Mouse (Mus musculus) MEL (cell line): ENCODE measurements at regions not wholly inside any gene's neighbourhood (a gene's known extent, or its start where the extent isn't known, plus 50 kb on each side); places are given as distances from the start of the nearest gene placed in this dataset.

Experiments
- DNase-seq: peaks from one replicate; pipeline ENCODE4 v3.0.0; 2011; ENCODE audit warnings: low read depth, low spot score
- H3K27ac ChIP-seq: 2 replicates; pipeline ENCODE4 v1.5.1; 2012; ENCODE audit warnings: low read depth, mild to moderate bottlenecking, control low read depth, low read length, moderate library complexity; ENCODE audit not compliant: control insufficient read depth
- H3K27me3 ChIP-seq, 2 experiments: fragments of 150-350 bp in 1 of 2; sonication (generic) in 1 of 2; 2 replicates each; pipeline ENCODE4 v1.6.1; 2012; ENCODE audit warnings: low read length in 2 of 2, mild to moderate bottlenecking in 2 of 2, improper control_type of control experiment in 1 of 2, moderate library complexity in 1 of 2; ENCODE audit not compliant: insufficient read depth in 2 of 2, control insufficient read depth in 1 of 2
- H3K36me3 ChIP-seq, 2 experiments: 2 replicates each; pipeline ENCODE4 v1.6.1; 2012 to 2014; ENCODE audit warnings: low read length in 2 of 2, improper control_type of control experiment in 1 of 2, inconsistent platforms in 1 of 2, mild to moderate bottlenecking in 1 of 2; ENCODE audit not compliant: insufficient read depth in 2 of 2, control insufficient read depth in 1 of 2
- H3K4me1 ChIP-seq, 2 experiments: fragments of 150-350 bp in 1 of 2; sonication (generic) in 1 of 2; 2 replicates each; pipeline ENCODE4 v1.6.1; 2012; ENCODE audit warnings: low read length in 2 of 2, improper control_type of control experiment in 1 of 2, mild to moderate bottlenecking in 1 of 2; ENCODE audit not compliant: insufficient read depth in 2 of 2, control insufficient read depth in 1 of 2
- H3K4me3 ChIP-seq, 2 experiments: fragments of 150-350 bp in 1 of 2; sonication (generic) in 1 of 2; 2 replicates each; pipeline ENCODE4 v1.5.1; 2012; ENCODE audit warnings: low read depth in 2 of 2, low read length in 2 of 2, mild to moderate bottlenecking in 2 of 2, moderate library complexity in 2 of 2, control low read depth in 1 of 2, improper control_type of control experiment in 1 of 2; ENCODE audit not compliant: control insufficient read depth in 1 of 2, insufficient read depth in 1 of 2
- H3K79me2 ChIP-seq: 2 replicates; pipeline ENCODE4 v1.6.1; 2012; ENCODE audit warnings: mild to moderate bottlenecking, low read length, moderate library complexity; ENCODE audit not compliant: control insufficient read depth, poor library complexity, insufficient read depth
- H3K9ac ChIP-seq: 2 replicates; pipeline ENCODE4 v1.6.1; 2012; ENCODE audit warnings: low read depth, mild to moderate bottlenecking, control low read depth, low read length, moderate library complexity; ENCODE audit not compliant: control insufficient read depth, poor library complexity, severe bottlenecking
- H3K9me3 ChIP-seq: fragments of 150-350 bp; sonication (generic); replicated peaks from 2 replicates; pipeline ENCODE4 v1.6.1; 2012; ENCODE audit warnings: mild to moderate bottlenecking, low read length, improper control_type of control experiment, moderate library complexity; ENCODE audit not compliant: insufficient read depth
- CHD1 ChIP-seq: IDR thresholded peaks from 2 replicates; pipeline ENCODE4 v1.6.1; 2012; ENCODE audit warnings: low read depth, mild to moderate bottlenecking, inconsistent platforms, low read length, improper control_type of control experiment
- ELF1 ChIP-seq: IDR thresholded peaks from 2 replicates; pipeline ENCODE4 v1.6.1; 2014; ENCODE audit warnings: low read depth, mild to moderate bottlenecking, inconsistent platforms, low read length, improper control_type of control experiment, moderate library complexity
- GATA1 ChIP-seq: IDR thresholded peaks from 2 replicates; pipeline ENCODE4 v1.6.1; 2011; ENCODE audit warnings: low read depth, low read length, improper control_type of control experiment
- MAFK ChIP-seq: IDR thresholded peaks from 2 replicates; pipeline ENCODE4 v1.6.1; 2011; ENCODE audit warnings: low read depth, mild to moderate bottlenecking, low read length, improper control_type of control experiment, borderline replicate concordance
- NELFE ChIP-seq: IDR thresholded peaks from 2 replicates; pipeline ENCODE4 v1.6.1; 2011; ENCODE audit warnings: low read depth, low read length, improper control_type of control experiment
- POLR2A ChIP-seq, 2 experiments: IDR thresholded peaks; 2 replicates each; pipeline ENCODE4 v1.6.1; 2011 to 2012; ENCODE audit warnings: low read length in 2 of 2, mild to moderate bottlenecking in 2 of 2, control low read depth in 1 of 2, improper control_type of control experiment in 1 of 2, low read depth in 1 of 2, moderate library complexity in 1 of 2; ENCODE audit not compliant: control insufficient read depth in 1 of 2, insufficient read depth in 1 of 2, poor library complexity in 1 of 2
- USF1 ChIP-seq: IDR thresholded peaks from 2 replicates; pipeline ENCODE4 v1.6.1; 2014; ENCODE audit warnings: low read depth, mild to moderate bottlenecking, inconsistent platforms, low read length, improper control_type of control experiment, moderate library complexity
- ZC3H11A ChIP-seq: IDR thresholded peaks from 2 replicates; pipeline ENCODE4 v1.6.1; 2012; ENCODE audit warnings: low read depth, mild to moderate bottlenecking, inconsistent platforms, low read length, improper control_type of control experiment

DNA sequence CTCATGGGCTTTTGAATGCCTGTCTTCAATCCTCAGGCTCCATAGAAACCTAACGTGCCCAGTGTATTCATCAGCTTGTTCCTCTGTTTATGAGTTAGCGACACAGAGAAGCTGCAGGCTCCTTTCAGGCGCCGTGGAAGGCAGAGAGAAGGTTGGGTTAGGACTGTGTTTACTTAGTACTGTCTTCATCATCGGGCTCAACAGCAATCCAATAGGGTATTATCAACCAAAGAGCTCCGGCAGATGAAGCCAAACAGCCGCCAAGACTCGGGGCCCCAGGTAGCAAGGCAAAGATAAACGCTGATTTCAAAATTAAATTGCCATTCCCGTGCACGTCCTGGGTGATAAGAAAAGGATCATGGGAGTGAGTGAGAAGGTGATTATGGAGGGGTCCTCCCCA lies 50.5 kb upstream of the Mc3r start:
- H3K27ac ChIP-seq: no peak overlapping the region
- no peaks in the 10 kb centered on the region for H3K4me1 ChIP-seq
- DNase-seq: no peak
- H3K9me3 ChIP-seq: no peaks in the 10 kb centered on the region
- no peak overlapping the region for H3K9ac ChIP-seq
- H3K4me3 ChIP-seq: no peak overlapping the region
- H3K27me3 ChIP-seq: no peaks in the 10 kb centered on the region; a peak in 1 of 4 replicates
- TF ChIP-seq NELFE (no peak), POLR2A (IDR thresholded peaks at IDR 0.05; ENCODE audit: control insufficient read depth in 1 of 2, insufficient read depth in 1 of 2, low read depth in 1 of 2, low read length in 2 of 2, poor library complexity in 1 of 2) (no peak), MAFK (no peak), USF1 (no peak), CHD1 (no peak), ZC3H11A (no peak), GATA1 (no peak), ELF1 (no peak)
- no peaks in the 10 kb centered on the region for H3K79me2 ChIP-seq
- no peaks in the 10 kb centered on the region for H3K36me3 ChIP-seq
